26 mouse cellular contexts compared by ENCODE assay signal in the genomic region with DNA sequence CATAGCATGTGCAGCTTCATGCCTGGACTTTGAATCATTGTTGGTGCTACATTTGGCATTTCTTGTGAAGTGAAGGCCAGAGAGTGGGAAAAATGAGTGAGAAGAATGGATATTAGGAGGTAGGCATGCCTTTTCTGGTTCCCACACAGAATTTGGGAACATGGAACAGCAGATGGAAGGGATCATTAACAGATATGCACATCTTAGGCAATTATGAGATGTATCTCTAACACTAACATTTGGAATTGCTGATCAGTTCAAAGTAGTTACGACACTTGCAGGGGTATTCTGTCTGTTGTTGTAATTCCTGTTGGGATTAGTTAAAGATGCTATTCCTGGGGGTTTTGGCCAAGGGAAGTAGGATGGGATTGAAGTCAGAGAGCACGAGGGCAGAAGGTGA.
DNase-seq lines count a peak whose midpoint lies in the region; ATAC-seq and TF ChIP-seq lines count a peak whose summit lies in the region.
"Had no signal": no experiment of that assay in that cellular context is flagged by ENCODE, and none has a peak within 500 bp of the region (broad histone marks: within the 10 kb centered on the region; RNA-seq: fewer than 3 reads in every experiment).

No protein-coding gene starts in this region.

- H3K9ac ChIP-seq in lung, embryonic 14.5 days: no peak overlapping the region
- no peak overlapping the region for H3K9ac ChIP-seq in lung, postnatal 0 days (replicated peaks; ENCODE audit: low read depth)
- H3K9ac ChIP-seq: embryonic facial prominence, embryonic 13.5 days; embryonic facial prominence, embryonic 15.5 days; forebrain, embryonic 13.5 days; forebrain, embryonic 15.5 days; forebrain, postnatal 0 days had no signal

- no peak overlapping the region for H3K4me3 ChIP-seq in lung, embryonic 14.5 days (ENCODE audit: low read depth, low read length)
- H3K4me3 ChIP-seq in lung, postnatal 0 days (ENCODE audit: low read depth, low read length): no peak overlapping the region
- H3K4me3 ChIP-seq: embryonic facial prominence, embryonic 13.5 days; embryonic facial prominence, embryonic 15.5 days; forebrain, embryonic 13.5 days; forebrain, embryonic 15.5 days had no signal

- 0 out of 2 replicates have a peak, but pooled peaks have one; percentile 17 for ATAC-seq in lung, embryonic 14.5 days (ENCODE audit: insufficient read depth)
- ATAC-seq in lung, postnatal 0 days: peak; percentile 47; the same call in 1 of the 2 replicates
- ATAC-seq: activated CD4-positive, CD25-positive, alpha-beta regulatory T cell, adult 4 months; CD4-positive, CD25-positive, alpha-beta regulatory T cell, adult 4 months; forebrain, embryonic 13.5 days; forebrain, embryonic 15.5 days; forebrain, postnatal 0 days; Patski had no signal

- no peaks in the 10 kb centered on the region for H3K4me1 ChIP-seq in lung, embryonic 14.5 days (ENCODE audit: insufficient read depth)
- H3K4me1 ChIP-seq in lung, postnatal 0 days (ENCODE audit: insufficient read depth, low read depth, low read length): no peaks in the 10 kb centered on the region
- H3K4me1 ChIP-seq: embryonic facial prominence, embryonic 13.5 days; embryonic facial prominence, embryonic 15.5 days; forebrain, embryonic 13.5 days; forebrain, embryonic 15.5 days had no signal

- no peaks in the 10 kb centered on the region for H3K36me3 ChIP-seq in lung, embryonic 14.5 days (ENCODE audit: insufficient read depth)
- H3K36me3 ChIP-seq in lung, postnatal 0 days (ENCODE audit: insufficient read depth, low read length): no peaks in the 10 kb centered on the region
- H3K36me3 ChIP-seq: embryonic facial prominence, embryonic 13.5 days; embryonic facial prominence, embryonic 15.5 days; forebrain, embryonic 15.5 days; G1E had no signal

- peak; percentile 50 for DNase-seq in lung, embryonic 14.5 days
- DNase-seq in lung, adult 18-20 months: no peak
- peak; percentile 44 for DNase-seq in lung, postnatal 0 days (ENCODE audit: low spot score)
- DNase-seq in lung, postnatal 14 days: no peak
- peak; percentile 4 for DNase-seq in lung, postnatal 36 days
- no peak for DNase-seq in lung, postnatal 4 days
- DNase-seq: adrenal gland, adult 8-10 months; adrenal gland, postnatal 25 days; B cell, adult 2 months; cerebellum, adult 11 months; cerebellum, adult 18-20 months; cerebellum, adult 8-10 months; cerebellum, adult 9-11 months; cerebellum, postnatal 14 days; cerebellum, postnatal 36 days; embryo, embryonic 11 days; forebrain, postnatal 0 days had no signal

- no peak overlapping the region for H3K27ac ChIP-seq in lung, embryonic 14.5 days (ENCODE audit: low read depth)
- H3K27ac ChIP-seq in lung, postnatal 0 days (ENCODE audit: low read length): no peak overlapping the region
- H3K27ac ChIP-seq: embryonic facial prominence, embryonic 13.5 days; embryonic facial prominence, embryonic 15.5 days; forebrain, embryonic 13.5 days; forebrain, embryonic 15.5 days had no signal

- H3K4me2 ChIP-seq in lung, embryonic 14.5 days: no peak overlapping the region
- no peak overlapping the region for H3K4me2 ChIP-seq in lung, postnatal 0 days (replicated peaks; ENCODE audit: low read depth, low read length)
- H3K4me2 ChIP-seq: embryonic facial prominence, embryonic 13.5 days; embryonic facial prominence, embryonic 15.5 days; forebrain, embryonic 13.5 days; forebrain, embryonic 15.5 days had no signal

- WGBS in lung, embryonic 14.5 days: 55% methylated on average over 2 of the region's 2 CpGs
- 67% methylated on average over 2 of the region's 2 CpGs for WGBS in lung, postnatal 0 days

- peak; percentile 46 for TF ChIP-seq EP300 in lung, postnatal 0 days (IDR thresholded peaks at IDR 0.05)

- no peak for TF ChIP-seq CTCF in lung, embryonic 14.5 days (IDR thresholded peaks at IDR 0.05; ENCODE audit: low read depth)
- no peak for TF ChIP-seq CTCF in lung, postnatal 0 days (IDR thresholded peaks at IDR 0.05)

- H3K27me3 ChIP-seq in lung, embryonic 14.5 days (ENCODE audit: insufficient read depth, low read length): no peaks in the 10 kb centered on the region
- H3K27me3 ChIP-seq in lung, postnatal 0 days (replicated peaks; ENCODE audit: insufficient read depth, low read length): no peaks in the 10 kb centered on the region
- H3K27me3 ChIP-seq: CH12.LX; embryonic facial prominence, embryonic 13.5 days; embryonic facial prominence, embryonic 15.5 days; forebrain, embryonic 13.5 days; forebrain, embryonic 15.5 days; Patski had no signal

- H3K9me3 ChIP-seq in lung, embryonic 14.5 days (ENCODE audit: low read depth, low read length): no peaks in the 10 kb centered on the region
- no peaks in the 10 kb centered on the region for H3K9me3 ChIP-seq in lung, postnatal 0 days (ENCODE audit: low read length)
- H3K9me3 ChIP-seq: embryonic facial prominence, embryonic 13.5 days; embryonic facial prominence, embryonic 15.5 days; forebrain, embryonic 13.5 days; forebrain, embryonic 15.5 days; G1E had no signal

Comparison
In these comparisons a context has a peak if more than half of its experiments do, and no peak if none do; other contexts are left out.
1. DNase-seq: peak in lung, embryonic 14.5 days (single experiment), lung, postnatal 0 days (single experiment) and lung, postnatal 36 days (single experiment); none in lung, adult 18-20 months (0 of 2), lung, postnatal 14 days (single experiment) and lung, postnatal 4 days (0 of 2).